Mouse (Mus musculus) kidney, adult 2 months (tissue): ENCODE data around the gene Tmem56. TPM values are rescaled to one million over a fixed set of nuclear protein-coding genes. Genes with fewer than 3 reads are reported as not detected.

Experiments
- DNase-seq: peaks from one replicate; pipeline ENCODE4 v3.0.0; 2021
- H3K27ac ChIP-seq: fragments of 200-500 bp; 2 replicates; pipeline ENCODE4 v1.5.1; 2012; ENCODE audit warnings: low read depth, low read length, control low read depth, inconsistent platforms; ENCODE audit not compliant: insufficient read depth
- H3K27me3 ChIP-seq: fragments of 200-500 bp; replicated peaks from 2 replicates; pipeline ENCODE4 v1.6.1; 2012; ENCODE audit warnings: mild to moderate bottlenecking, moderate library complexity, low read length, inconsistent platforms; ENCODE audit not compliant: control insufficient read depth, insufficient read depth
- H3K36me3 ChIP-seq: fragments of 200-500 bp; 2 replicates; pipeline ENCODE4 v1.6.1; 2012; ENCODE audit warnings: mild to moderate bottlenecking, moderate library complexity, low read length, inconsistent platforms; ENCODE audit not compliant: control insufficient read depth, insufficient read depth
- H3K4me1 ChIP-seq: fragments of 200-500 bp; 2 replicates; pipeline ENCODE4 v1.6.1; 2011; ENCODE audit warnings: low read length; ENCODE audit not compliant: control insufficient read depth, insufficient read depth
- H3K4me3 ChIP-seq: fragments of 200-500 bp; 2 replicates; pipeline ENCODE4 v1.5.1; 2011; ENCODE audit warnings: mild to moderate bottlenecking, low read depth, low read length, control low read depth; ENCODE audit not compliant: insufficient read depth
- CTCF ChIP-seq: fragments of 200-500 bp; conservative IDR thresholded peaks from 2 replicates; pipeline ENCODE4 v1.5.1; 2011; ENCODE audit warnings: low read depth, mild to moderate bottlenecking, control low read depth, low read length, moderate library complexity, mixed read lengths; ENCODE audit not compliant: insufficient read depth, insufficient read length
- POLR2A ChIP-seq: fragments of 200-500 bp; IDR thresholded peaks from one replicate; pipeline ENCODE4 v1.6.1; 2011; ENCODE audit warnings: low read depth, low read length, control low read depth
- WGBS: fragments of 180-500 bp; shearing (Covaris S2); methylation state at CpG from one replicate; pipeline ENCODE4 v1.1.7; 2018; 5-methylcytosine and 5-hydroxymethylcytosine counted together
- polyA plus RNA-seq: library from polyadenylated mRNA; depleted of rRNA; stranded (reverse); fragments of >200 nt; gene quantifications from 2 replicates; pipeline ENCODE4 v1.2.3, GENCODE M21; 2012

Tmem56 gene
- polyA plus RNA-seq, 1 experiment: 2.7 TPM

DNA sequence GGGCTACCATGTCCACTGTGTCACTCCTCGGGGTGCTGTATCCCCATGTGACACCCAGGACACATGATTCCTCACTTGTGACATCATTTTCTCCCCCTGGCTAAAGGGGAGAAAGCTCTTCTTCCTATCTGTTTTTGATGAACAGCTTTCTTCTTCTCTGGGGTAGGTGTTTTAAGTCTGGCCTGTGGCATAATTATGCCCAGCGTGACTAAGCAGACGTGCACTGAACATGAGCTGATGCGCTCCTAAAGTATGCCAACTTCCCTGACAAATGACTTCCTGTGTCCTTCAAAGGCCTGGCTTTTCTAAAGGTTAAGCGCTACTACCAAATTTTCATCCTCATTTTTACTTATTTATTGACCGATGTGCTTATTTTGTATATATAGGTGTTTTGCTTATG lies 65.9 kb downstream of the Tmem56 start:
- Histone ChIP-seq H3K4me3 (no peak overlapping the region), H3K27me3 (no peaks in the 10 kb centered on the region), H3K36me3 (no peaks in the 10 kb centered on the region), H3K4me1 (no peaks in the 10 kb centered on the region), H3K27ac (no peak overlapping the region)
- WGBS: 78% methylated on average over 6 of the region's 6 CpGs
- TF ChIP-seq POLR2A (no peak), CTCF (no peak)
- DNase-seq: no peak

DNA sequence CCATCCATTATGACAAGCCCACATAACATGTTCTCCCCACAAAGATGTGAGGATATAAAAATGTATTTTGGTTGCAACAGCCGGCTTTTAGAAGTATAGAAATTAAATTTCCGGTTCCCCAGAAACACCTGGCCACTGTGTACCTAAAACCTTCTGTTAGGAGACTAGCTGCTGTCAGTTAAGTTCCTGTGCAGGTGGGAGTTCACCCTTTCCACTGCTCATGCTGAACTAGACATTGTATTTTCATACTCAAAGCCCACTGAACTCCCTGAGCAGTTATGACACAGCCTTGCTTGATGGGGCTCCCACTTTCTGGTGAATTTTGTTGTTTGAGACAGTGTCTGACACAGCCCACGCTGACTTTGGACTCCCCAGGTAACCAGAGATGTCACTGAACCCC lies 69.4 kb downstream of the Tmem56 start:
- WGBS: 78% methylated on average over 3 of the region's 3 CpGs
- Histone ChIP-seq H3K27ac (no peak overlapping the region), H3K4me3 (no peak overlapping the region), H3K36me3 (no peaks in the 10 kb centered on the region), H3K4me1 (no peaks in the 10 kb centered on the region), H3K27me3 (no peaks in the 10 kb centered on the region)
- DNase-seq: no peak
- TF ChIP-seq CTCF (no peak), POLR2A (no peak)

- no peaks in the 10 kb centered on the region for H3K36me3 ChIP-seq
- no peak for TF ChIP-seq CTCF
- TF ChIP-seq POLR2A: no peak
- WGBS: 70% methylated on average over 1 of the region's 1 CpGs
- DNase-seq: peak; percentile 7
- H3K4me1 ChIP-seq: no peaks in the 10 kb centered on the region
- H3K27me3 ChIP-seq: no peaks in the 10 kb centered on the region
- no peak overlapping the region for H3K4me3 ChIP-seq
- H3K27ac ChIP-seq: no peak overlapping the region
These were observed 70.7 kb downstream of the Tmem56 start for GRCm38 (mm10) chr3:121212156-121212555.

DNA sequence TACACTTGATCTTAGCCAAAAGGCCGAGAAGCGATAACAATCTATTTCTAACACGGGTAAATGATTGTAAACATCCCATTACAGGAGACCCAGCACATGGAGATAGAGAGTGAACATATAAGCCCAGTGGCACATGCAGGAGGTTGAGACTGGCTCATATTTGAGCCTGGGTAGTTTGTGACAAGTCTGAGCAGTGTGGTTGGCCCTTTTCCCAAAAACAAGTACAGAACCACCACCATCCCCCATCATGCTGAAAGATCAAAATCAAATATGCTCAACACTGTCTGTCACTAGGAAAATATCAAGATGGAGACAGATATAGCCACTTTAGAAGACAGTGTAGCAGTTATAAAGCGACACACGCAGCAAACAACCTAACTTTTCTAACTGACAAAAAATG lies 73.9 kb downstream of the Tmem56 start:
- H3K36me3 ChIP-seq: no peaks in the 10 kb centered on the region
- H3K4me1 ChIP-seq: no peaks in the 10 kb centered on the region
- no peak overlapping the region for H3K27ac ChIP-seq
- H3K27me3 ChIP-seq: no peaks in the 10 kb centered on the region
- H3K4me3 ChIP-seq: no peak overlapping the region
- WGBS: 87% methylated on average over 5 of the region's 5 CpGs
- no peak for DNase-seq
- TF ChIP-seq POLR2A (no peak), CTCF (no peak)

- H3K27me3 ChIP-seq: no peaks in the 10 kb centered on the region
- no peaks in the 10 kb centered on the region for H3K4me1 ChIP-seq
- WGBS: 75% methylated on average over 19 of the region's 19 CpGs
- no peaks in the 10 kb centered on the region for H3K36me3 ChIP-seq
- TF ChIP-seq POLR2A (no peak), CTCF (no peak)
- no peak for DNase-seq
- H3K4me3 ChIP-seq: no peak overlapping the region
- no peak overlapping the region for H3K27ac ChIP-seq
These were observed 76.6 kb downstream of the Tmem56 start for GRCm38 (mm10) chr3:121206202-121206882.

DNA sequence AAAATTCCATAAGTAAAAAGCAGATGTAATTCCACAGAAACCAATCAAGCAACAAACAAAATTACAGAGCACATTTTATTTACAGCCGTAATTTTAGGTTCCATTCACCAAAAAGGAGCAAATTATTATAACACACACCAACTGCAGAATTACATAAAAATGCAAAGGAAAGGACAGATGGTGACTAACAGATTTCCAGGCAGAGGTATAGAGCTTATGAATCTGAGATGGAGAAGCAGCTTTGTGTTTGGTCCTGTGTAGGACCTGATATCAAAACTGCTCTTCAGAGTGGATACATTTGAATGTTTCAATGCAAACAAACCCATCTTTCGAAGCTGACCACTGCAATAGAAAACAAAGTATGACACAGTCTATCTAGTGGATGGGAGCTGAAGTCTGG lies 80.3 kb downstream of the Tmem56 start:
- Histone ChIP-seq H3K36me3 (no peaks in the 10 kb centered on the region), H3K4me1 (no peaks in the 10 kb centered on the region), H3K27me3 (no peaks in the 10 kb centered on the region), H3K27ac (no peak overlapping the region), H3K4me3 (no peak overlapping the region)
- DNase-seq: no peak
- WGBS: 86% methylated on average over 2 of the region's 2 CpGs
- TF ChIP-seq POLR2A: no peak
- TF ChIP-seq CTCF: no peak

DNA sequence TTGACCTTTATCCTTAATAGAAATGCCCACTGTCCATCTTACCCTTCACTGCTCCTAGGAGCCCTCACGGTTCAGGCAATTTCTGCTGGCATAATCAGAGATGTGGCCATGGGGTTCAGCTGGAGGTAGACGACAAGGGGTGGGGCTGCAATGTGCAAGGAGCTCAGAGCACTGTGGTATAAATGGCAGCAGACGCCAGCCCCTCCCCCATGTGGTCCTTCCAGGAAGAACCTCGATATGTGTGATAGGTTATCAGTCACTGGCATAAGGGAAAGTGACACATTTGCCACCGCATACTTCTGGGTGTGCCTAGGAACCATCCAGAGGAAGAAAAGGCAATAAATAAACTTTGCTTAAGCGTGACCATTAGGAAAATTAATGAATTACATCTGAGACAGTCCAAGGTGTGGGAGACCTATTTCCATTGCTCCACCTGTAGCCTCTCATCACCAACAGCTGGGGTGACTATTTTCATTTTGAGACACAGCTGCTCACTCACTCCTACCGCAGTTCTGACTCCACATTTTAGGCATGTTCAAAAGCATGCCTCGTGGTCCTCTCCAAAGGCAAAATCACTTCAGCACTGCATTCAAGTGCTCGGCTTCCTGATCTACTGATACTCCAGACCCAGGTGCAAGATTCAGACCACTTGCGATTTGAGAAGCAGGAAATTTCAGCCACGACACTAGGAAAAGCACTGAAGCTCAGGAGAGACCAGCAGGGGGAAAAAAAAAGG lies 81.7 kb downstream of the Tmem56 start:
- no peak for TF ChIP-seq CTCF
- no peak for TF ChIP-seq POLR2A
- H3K27me3 ChIP-seq: no peaks in the 10 kb centered on the region

More for the DNA sequence above, 81.7 kb downstream of the Tmem56 start:
- H3K36me3 ChIP-seq: no peaks in the 10 kb centered on the region
- no peak for DNase-seq
- H3K4me3 ChIP-seq: no peak overlapping the region
- no peaks in the 10 kb centered on the region for H3K4me1 ChIP-seq
- 44% methylated on average over 11 of the region's 11 CpGs for WGBS
- H3K27ac ChIP-seq: no peak overlapping the region
